Mouse (Mus musculus) megakaryocyte, embryonic 14.5 days (primary cell): ENCODE results near the gene Chst1.

ENCODE experiments used
- FLI1 ChIP-seq: IDR thresholded peaks from 2 replicates; pipeline ENCODE4 v1.6.1; 2012; ENCODE audit warnings: low read length, inconsistent platforms, mixed read lengths
- GATA1 ChIP-seq: IDR thresholded peaks from 3 replicates; pipeline ENCODE4 v1.6.1; 2012; ENCODE audit warnings: mixed read lengths, low read length, inconsistent platforms, borderline replicate concordance

DNA sequence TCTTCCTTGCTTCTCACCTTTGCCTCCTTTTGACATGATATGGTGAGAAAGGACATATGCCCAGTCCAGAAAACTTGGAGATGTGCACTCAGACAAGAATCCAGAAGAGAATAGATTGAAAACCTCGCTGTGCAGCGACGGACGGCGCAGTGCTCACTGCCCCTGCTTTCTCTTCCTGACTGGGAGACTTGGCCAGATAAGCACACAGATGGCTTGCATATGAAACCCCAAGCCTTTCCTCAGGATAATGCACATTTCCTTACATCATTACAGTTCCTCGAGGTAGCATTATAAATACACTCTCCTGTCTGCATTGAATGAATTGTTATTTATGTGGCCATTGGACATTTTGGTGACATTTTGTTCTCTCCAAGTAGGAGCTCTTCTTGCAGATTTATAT is 28.9 kb upstream of the Chst1 start:
- TF ChIP-seq FLI1 = no peak
- TF ChIP-seq GATA1 = no peak
